Mouse (Mus musculus) cerebellum, adult 2 months (tissue): ENCODE measurements around the gene Ctnnbl1.

Experiments used
- CTCF ChIP-seq: fragments of 200-500 bp; IDR thresholded peaks from 2 replicates; pipeline ENCODE4 v1.5.1; 2011; ENCODE audit warnings: low read depth, mild to moderate bottlenecking, control low read depth, low read length, moderate library complexity, borderline replicate concordance; ENCODE audit not compliant: insufficient read depth
- POLR2A ChIP-seq: fragments of 200-500 bp; IDR thresholded peaks from 2 replicates; pipeline ENCODE4 v1.6.1; 2011; ENCODE audit warnings: low read length, control low read depth, borderline replicate concordance; ENCODE audit not compliant: insufficient read depth

- TF ChIP-seq CTCF, result no peak
- no peak for TF ChIP-seq POLR2A
Observed at GRCm38 (mm10) chr2:157809341-157809740, 72.1 kb downstream of the Ctnnbl1 start.
